Mouse (Mus musculus) hindbrain, embryonic 11.5 days (tissue): ENCODE measurements at regions not wholly inside any gene's neighbourhood (a gene's known extent, or its start where the extent isn't known, plus 50 kb on each side); places are given as distances from the start of the nearest gene placed in this dataset.

Experiments
- ATAC-seq: fragments of 200-750 bp; cut with Nextera tagmentation; 2 replicates; pipeline ENCODE4 v1.8.0; 2017; ENCODE audit warnings: mild to moderate bottlenecking, moderate TSS enrichment, moderate library complexity; ENCODE audit not compliant: low FRiP score
- DNase-seq: peaks from one replicate; pipeline ENCODE4 v3.0.0-alpha.2; 2015; ENCODE audit warnings: low spot score
- H3K27ac ChIP-seq: fragments of 300-500 bp; sonication (generic); 2 replicates; pipeline ENCODE4 v1.5.1; 2014; ENCODE audit warnings: mild to moderate bottlenecking, low read depth, low read length
- H3K27me3 ChIP-seq: fragments of 300-500 bp; sonication (generic); 2 replicates; pipeline ENCODE4 v1.6.1; 2014; ENCODE audit warnings: mild to moderate bottlenecking, low read length, moderate library complexity, mixed read lengths; ENCODE audit not compliant: control insufficient read depth, insufficient read depth
- H3K36me3 ChIP-seq: fragments of 300-500 bp; sonication (generic); 2 replicates; pipeline ENCODE4 v1.6.1; 2014; ENCODE audit warnings: mild to moderate bottlenecking, low read length, moderate library complexity, mixed read lengths; ENCODE audit not compliant: control insufficient read depth, insufficient read depth
- H3K4me1 ChIP-seq: fragments of 300-500 bp; sonication (generic); replicated peaks from 2 replicates; pipeline ENCODE4 v1.6.1; 2014; ENCODE audit warnings: low read length, mixed read lengths; ENCODE audit not compliant: control insufficient read depth, insufficient read depth
- H3K4me2 ChIP-seq: fragments of 300-500 bp; sonication (generic); replicated peaks from 2 replicates; pipeline ENCODE4 v1.6.1; 2014; ENCODE audit warnings: mild to moderate bottlenecking, low read depth, low read length
- H3K4me3 ChIP-seq: fragments of 300-500 bp; sonication (generic); 2 replicates; pipeline ENCODE4 v1.5.1; 2014; ENCODE audit warnings: low read depth, low read length
- H3K9ac ChIP-seq: fragments of 300-500 bp; sonication (generic); 2 replicates; pipeline ENCODE4 v1.6.1; 2014; ENCODE audit warnings: low read depth, low read length
- H3K9me3 ChIP-seq: fragments of 300-500 bp; sonication (generic); 2 replicates; pipeline ENCODE4 v1.6.1; 2016; ENCODE audit warnings: low read length; ENCODE audit not compliant: control insufficient read depth
- WGBS: fragments of 180-500 bp; shearing (Covaris S2); extraction: QIAGEN DNeasy Blood & Tissue Kit; methylation state at CpG from one replicate; pipeline ENCODE4 v1.1.7; 2014; 5-methylcytosine and 5-hydroxymethylcytosine counted together

DNA sequence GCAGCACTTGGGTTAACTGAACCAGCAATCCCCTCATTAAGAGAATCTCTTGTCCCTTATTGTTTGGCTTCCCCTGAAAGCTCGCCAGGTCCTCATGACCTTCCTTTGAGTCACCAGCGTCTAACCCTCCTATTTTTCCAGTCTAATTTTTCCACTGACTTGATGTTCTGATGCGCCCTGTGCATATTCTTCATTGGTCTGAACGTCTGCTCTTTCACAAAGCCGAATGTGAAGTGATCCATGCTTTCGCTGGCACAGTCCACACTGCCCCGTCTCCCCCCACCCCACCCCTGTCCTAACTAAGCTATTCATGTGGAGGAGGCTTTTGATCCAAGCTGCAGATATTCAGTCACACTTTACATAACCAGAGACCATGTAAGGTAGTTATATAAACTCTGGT is 183.8 kb downstream of the Tfap2a start:
- H3K27me3 ChIP-seq: no peaks in the 10 kb centered on the region
- ATAC-seq: no peak
- WGBS: 76% methylated on average over 7 of the region's 7 CpGs
- H3K4me1 ChIP-seq: no peaks in the 10 kb centered on the region
- H3K4me2 ChIP-seq: no peak overlapping the region
- no peaks in the 10 kb centered on the region for H3K9me3 ChIP-seq
- H3K9ac ChIP-seq: no peak overlapping the region
- no peak overlapping the region for H3K27ac ChIP-seq
- H3K36me3 ChIP-seq: no peaks in the 10 kb centered on the region
- H3K4me3 ChIP-seq: no peak overlapping the region
- DNase-seq: no peak

DNA sequence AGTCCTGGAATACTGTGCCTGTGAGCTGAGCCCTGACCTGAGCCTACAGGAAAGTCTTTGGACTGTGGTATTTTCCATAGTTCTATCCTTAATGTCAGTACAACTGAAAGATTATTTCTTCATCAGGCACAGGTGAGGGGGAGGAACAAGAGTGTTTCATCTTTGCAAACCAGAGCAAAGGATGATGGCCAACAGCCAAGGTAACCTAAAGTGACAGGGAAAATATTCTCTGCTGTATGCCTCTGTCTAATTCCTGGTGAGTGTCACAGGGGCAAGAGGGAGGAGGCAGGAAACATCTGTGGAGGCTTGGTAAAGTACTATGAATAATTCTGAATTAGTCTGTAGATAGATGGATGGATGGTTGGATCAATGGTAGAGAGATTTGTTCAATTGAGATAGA is 164.3 kb upstream of the Ofcc1 start:
- DNase-seq: no peak
- H3K9me3 ChIP-seq: no peaks in the 10 kb centered on the region
- H3K27me3 ChIP-seq: no peaks in the 10 kb centered on the region
- no peak for ATAC-seq
- H3K27ac ChIP-seq: no peak overlapping the region
- no peaks in the 10 kb centered on the region for H3K36me3 ChIP-seq
- no peak overlapping the region for H3K4me2 ChIP-seq
- no peak overlapping the region for H3K9ac ChIP-seq
- H3K4me1 ChIP-seq: no peaks in the 10 kb centered on the region
- no peak overlapping the region for H3K4me3 ChIP-seq

DNA sequence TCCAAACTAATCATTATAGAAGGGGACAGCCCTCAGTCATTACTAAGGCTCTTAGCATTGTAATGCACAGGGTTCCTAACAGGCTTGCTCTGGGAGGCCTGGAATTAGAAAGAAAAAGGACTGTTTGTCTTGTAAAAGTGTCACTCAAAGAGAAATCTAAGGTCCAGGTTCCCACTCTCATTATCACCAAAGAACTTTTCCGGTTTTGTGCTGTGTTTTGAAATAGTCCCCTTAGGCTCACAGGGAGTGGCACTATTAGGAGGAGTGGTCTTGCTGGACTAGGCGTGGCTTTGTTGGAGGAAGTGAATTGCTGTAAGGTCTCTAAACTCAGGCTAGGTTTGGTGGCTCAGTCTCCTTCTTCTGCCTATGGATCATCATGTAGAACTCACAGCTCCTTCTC is 161.9 kb upstream of the Ofcc1 start:
- no peak for DNase-seq
- no peak overlapping the region for H3K9ac ChIP-seq

DNA sequence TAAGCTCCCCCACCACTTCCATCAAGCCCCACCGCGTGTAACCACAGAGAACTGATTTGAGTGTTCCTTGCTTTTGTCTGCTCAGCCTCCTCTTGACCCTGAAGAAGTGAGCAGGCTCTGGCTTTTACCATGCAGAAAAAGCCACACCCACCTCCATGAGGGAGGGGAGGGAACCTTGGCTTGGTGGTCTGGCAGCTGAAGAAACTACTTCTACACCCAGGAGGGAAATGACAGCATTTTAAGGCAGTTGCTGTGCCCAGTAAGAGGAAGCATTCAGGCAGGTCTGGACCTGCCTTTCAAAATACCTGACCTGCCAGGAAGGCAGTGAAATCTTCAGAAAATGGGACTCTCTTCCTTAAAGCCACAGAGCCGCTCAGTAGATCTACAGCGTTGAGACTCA is 156.9 kb upstream of the Ofcc1 start:
- Histone ChIP-seq H3K4me1 (no peaks in the 10 kb centered on the region), H3K9ac (no peak overlapping the region), H3K27me3 (no peaks in the 10 kb centered on the region), H3K36me3 (no peaks in the 10 kb centered on the region), H3K27ac (no peak overlapping the region), H3K4me3 (no peak overlapping the region), H3K4me2 (no peak overlapping the region), H3K9me3 (no peaks in the 10 kb centered on the region)
- no peak for ATAC-seq
- WGBS: 70% methylated on average over 4 of the region's 4 CpGs
- DNase-seq: no peak

More for the DNA sequence above, 161.9 kb upstream of the Ofcc1 start:
- Histone ChIP-seq H3K9me3 (no peaks in the 10 kb centered on the region), H3K4me1 (no peaks in the 10 kb centered on the region), H3K27ac (no peak overlapping the region), H3K4me3 (no peak overlapping the region), H3K4me2 (no peak overlapping the region), H3K36me3 (no peaks in the 10 kb centered on the region), H3K27me3 (no peaks in the 10 kb centered on the region)
- 70% methylated on average over 2 of the region's 2 CpGs for whole genome bisulfite sequencing
- ATAC-seq: no peak

DNA sequence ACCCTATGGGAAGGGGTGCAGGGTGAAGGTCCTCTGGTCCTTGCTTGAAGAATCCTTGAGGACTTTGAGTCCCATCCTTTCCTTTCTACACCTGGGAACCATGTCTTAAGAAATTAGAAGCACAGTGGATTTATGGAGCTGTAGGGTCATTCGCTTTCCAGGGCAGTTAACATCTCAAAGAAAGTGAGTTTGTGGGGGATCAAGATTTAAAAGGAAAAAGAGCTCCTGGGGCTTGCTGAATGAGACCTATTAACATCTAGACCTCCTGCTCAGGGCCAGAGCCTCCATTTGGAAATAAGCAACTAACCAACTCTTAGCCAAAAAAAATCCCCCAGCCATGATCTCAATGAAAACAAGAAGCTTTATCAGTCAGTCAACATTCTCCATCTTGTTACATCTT is 148.0 kb upstream of the Ofcc1 start:
- H3K4me2 ChIP-seq: no peak overlapping the region
- ATAC-seq (no peak), DNase-seq (no peak)
- H3K9ac ChIP-seq: no peak overlapping the region
- H3K36me3 ChIP-seq: no peaks in the 10 kb centered on the region
- H3K27me3 ChIP-seq: no peaks in the 10 kb centered on the region
- H3K9me3 ChIP-seq: no peaks in the 10 kb centered on the region
- no peak overlapping the region for H3K4me3 ChIP-seq
- 61% methylated on average over 1 of the region's 1 CpGs for WGBS
- H3K27ac ChIP-seq: no peak overlapping the region
- no peaks in the 10 kb centered on the region for H3K4me1 ChIP-seq

DNA sequence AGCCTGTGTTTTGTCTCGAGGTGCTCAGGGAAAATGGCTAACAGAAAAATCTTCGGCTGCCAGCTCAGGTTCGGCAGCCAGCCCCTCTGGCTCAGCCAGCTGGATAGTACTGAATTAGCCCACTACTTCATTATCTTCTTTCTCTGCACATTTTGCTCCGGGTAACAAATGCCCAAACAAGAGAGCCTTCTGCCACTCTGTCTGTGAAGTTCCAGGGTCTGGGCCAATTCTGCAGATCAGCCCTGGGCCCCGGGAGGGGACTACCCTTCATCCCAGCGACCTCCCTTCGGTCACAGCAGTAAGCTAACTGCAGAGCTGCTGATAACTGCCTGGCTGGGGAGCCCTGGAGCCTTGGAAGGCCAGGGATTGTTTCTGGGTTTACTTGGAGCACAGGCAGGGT is 119.6 kb upstream of the Ofcc1 start:
- H3K27me3 ChIP-seq: no peaks in the 10 kb centered on the region
- H3K4me1 ChIP-seq: no peaks in the 10 kb centered on the region
- DNase-seq (no peak), ATAC-seq (no peak)
- H3K36me3 ChIP-seq: no peaks in the 10 kb centered on the region
- no peak overlapping the region for H3K9ac ChIP-seq
- H3K4me2 ChIP-seq: no peak overlapping the region
- H3K9me3 ChIP-seq: no peaks in the 10 kb centered on the region
- WGBS: 58% methylated on average over 7 of the region's 7 CpGs
- H3K27ac ChIP-seq: no peak overlapping the region
- no peak overlapping the region for H3K4me3 ChIP-seq

DNA sequence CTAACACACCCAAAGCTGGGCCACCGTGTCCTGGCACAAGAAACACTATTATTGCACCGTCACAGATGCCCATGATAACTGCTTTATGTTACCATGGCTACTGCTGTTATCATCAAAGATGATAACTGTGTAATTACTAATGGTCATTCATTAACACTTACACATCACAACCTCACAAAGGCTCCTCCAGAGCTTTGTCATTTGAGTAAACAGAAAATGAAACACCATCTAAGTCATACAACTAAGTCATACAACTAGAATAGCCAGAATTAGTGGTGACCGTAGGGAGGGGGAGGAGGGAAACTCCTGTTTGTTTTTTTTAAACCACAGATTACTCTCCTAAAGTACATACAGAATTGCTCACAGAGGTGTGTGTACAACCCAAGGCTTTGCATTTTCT is 111.4 kb upstream of the Ofcc1 start:
- DNase-seq (no peak), ATAC-seq (no peak)
- Histone ChIP-seq H3K36me3 (no peaks in the 10 kb centered on the region), H3K4me1 (no peaks in the 10 kb centered on the region), H3K27me3 (no peaks in the 10 kb centered on the region), H3K4me3 (no peak overlapping the region), H3K9me3 (no peaks in the 10 kb centered on the region), H3K27ac (no peak overlapping the region), H3K9ac (no peak overlapping the region), H3K4me2 (no peak overlapping the region)
- WGBS: 93% methylated on average over 3 of the region's 3 CpGs

DNA sequence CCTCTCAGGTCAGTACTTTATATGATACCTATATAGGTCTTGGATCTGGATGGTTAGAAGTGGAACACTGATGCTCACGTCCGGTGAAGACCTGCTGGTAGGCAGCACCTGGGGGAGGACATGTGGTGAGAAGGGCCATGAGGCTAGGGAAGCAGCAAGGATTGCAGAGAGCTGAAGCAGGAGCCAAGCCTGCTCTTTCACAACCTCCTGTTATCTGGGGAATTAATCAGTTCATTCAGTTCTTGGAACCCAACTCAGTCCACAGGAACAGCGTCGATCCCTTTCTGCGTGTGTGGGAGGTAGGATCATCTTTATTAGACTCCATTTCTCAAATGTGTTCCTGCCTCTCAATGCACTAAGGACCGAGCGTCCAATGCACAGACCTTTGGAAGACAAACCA is 107.9 kb upstream of the Ofcc1 start:
- WGBS: 93% methylated on average over 7 of the region's 7 CpGs

DNA sequence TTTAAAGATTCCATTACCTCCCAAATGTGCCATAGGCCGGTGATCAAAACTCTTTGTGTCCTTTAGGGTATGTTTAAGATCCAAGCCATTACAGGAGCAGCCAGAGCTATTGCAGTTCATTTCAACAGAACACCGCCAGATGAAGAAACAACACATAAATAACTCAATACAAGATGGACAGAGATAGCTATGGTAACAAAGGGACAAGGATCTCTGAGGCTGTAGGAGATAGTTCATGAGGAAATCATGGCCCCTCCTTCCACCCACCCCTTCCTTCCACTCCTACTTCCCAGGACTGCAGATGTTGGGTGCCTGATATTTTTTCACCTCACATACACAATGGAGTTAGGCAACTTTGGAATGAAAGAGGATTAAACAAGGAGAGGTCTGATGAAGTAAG is 92.1 kb upstream of the Ofcc1 start:
- Histone ChIP-seq H3K27ac (no peak overlapping the region), H3K9me3 (no peaks in the 10 kb centered on the region), H3K9ac (no peak overlapping the region), H3K4me3 (no peak overlapping the region), H3K4me2 (no peak overlapping the region), H3K27me3 (no peaks in the 10 kb centered on the region), H3K4me1 (no peaks in the 10 kb centered on the region), H3K36me3 (no peaks in the 10 kb centered on the region)
- DNase-seq (no peak), ATAC-seq (no peak)
- 90% methylated on average over 2 of the region's 2 CpGs for WGBS

More for the DNA sequence above, 107.9 kb upstream of the Ofcc1 start:
- Histone ChIP-seq H3K27me3 (no peaks in the 10 kb centered on the region), H3K9me3 (no peaks in the 10 kb centered on the region), H3K4me3 (no peak overlapping the region), H3K36me3 (no peaks in the 10 kb centered on the region), H3K27ac (no peak overlapping the region), H3K4me1 (no peaks in the 10 kb centered on the region), H3K4me2 (no peak overlapping the region), H3K9ac (no peak overlapping the region)
- ATAC-seq (no peak), DNase-seq (no peak)
